Comparison of ENCODE assay signal across 9 mouse cellular contexts in the genomic region with DNA sequence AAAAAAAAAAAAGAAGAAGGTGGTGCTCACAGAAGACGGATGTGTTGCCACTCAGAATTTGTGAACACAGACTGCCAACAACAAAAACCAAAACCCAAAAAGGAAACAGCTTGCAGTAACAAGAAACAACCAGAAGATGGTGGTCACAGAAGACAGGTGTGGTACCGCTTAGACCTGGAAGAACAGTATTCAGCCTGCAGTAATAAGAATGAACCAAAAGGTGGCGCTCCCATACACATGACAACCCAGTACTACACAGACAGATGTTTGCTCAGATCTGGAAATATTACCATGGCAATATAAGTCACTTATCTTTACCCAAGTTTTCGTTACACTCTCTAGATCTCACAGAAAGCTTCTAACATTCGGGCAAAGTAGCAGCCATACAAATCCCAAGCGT. TPM values are rescaled to one million over a fixed set of nuclear protein-coding genes. Genes with fewer than 3 reads are reported as not detected.
DNase-seq lines count a peak whose midpoint lies in the region; ATAC-seq and TF ChIP-seq lines count a peak whose summit lies in the region.
"Had no signal": no experiment of that assay in that cellular context is flagged by ENCODE, and none has a peak within 500 bp of the region (broad histone marks: within the 10 kb centered on the region; RNA-seq: fewer than 3 reads in every experiment).

No protein-coding gene starts in this region.

- H3K4me3 ChIP-seq in hindbrain, postnatal 0 days (ENCODE audit: low read length), result no peak overlapping the region
- H3K4me3 ChIP-seq in hindbrain, embryonic 12.5 days, result no peak overlapping the region
- H3K4me3 ChIP-seq in stomach, postnatal 0 days (ENCODE audit: low read depth, low read length), result no peak overlapping the region
- H3K4me3 ChIP-seq: limb, embryonic 12.5 days had no signal

- peak; percentile 70 for DNase-seq in hindbrain, postnatal 0 days (ENCODE audit: low spot score)
- peak; percentile 12 for DNase-seq in NIH3T3 (ENCODE audit: low read depth)
- peak; percentile 72 for DNase-seq in forelimb bud, embryonic 11.5 days (ENCODE audit: low read depth, low spot score)
- DNase-seq in left cerebral cortex, adult 18-20 months (ENCODE audit: low spot score in 2 of 2), result peak; percentile 9 to 33
- DNase-seq in stomach, postnatal 0 days (ENCODE audit: low spot score), result no peak
- no peak for DNase-seq in B cell, adult 2 months
- DNase-seq in urinary bladder, postnatal 36 days (ENCODE audit: low spot score in 2 of 2), result no peak

- H3K9me3 ChIP-seq in hindbrain, postnatal 0 days (ENCODE audit: low read length), result no peaks in the 10 kb centered on the region
- H3K9me3 ChIP-seq in hindbrain, embryonic 12.5 days (replicated peaks), result no peaks in the 10 kb centered on the region
- H3K9me3 ChIP-seq in stomach, postnatal 0 days (ENCODE audit: control insufficient read depth, low read length), result no peaks in the 10 kb centered on the region
- H3K9me3 ChIP-seq: limb, embryonic 12.5 days had no signal

- peak; percentile 78 for ATAC-seq in hindbrain, postnatal 0 days
- no peak for ATAC-seq in hindbrain, embryonic 12.5 days (ENCODE audit: low FRiP score)
- ATAC-seq in stomach, postnatal 0 days (ENCODE audit: low FRiP score, low TSS enrichment), result no peak

- H3K9ac ChIP-seq in hindbrain, postnatal 0 days (replicated peaks; ENCODE audit: low read length), result no peak overlapping the region
- H3K9ac ChIP-seq in hindbrain, embryonic 12.5 days, result no peak overlapping the region
- no peak overlapping the region for H3K9ac ChIP-seq in stomach, postnatal 0 days (ENCODE audit: low read length)
- H3K9ac ChIP-seq: limb, embryonic 12.5 days had no signal

- H3K4me2 ChIP-seq in hindbrain, postnatal 0 days (ENCODE audit: low read depth, low read length), result no peak overlapping the region
- no peak overlapping the region for H3K4me2 ChIP-seq in hindbrain, embryonic 12.5 days (replicated peaks)
- H3K4me2 ChIP-seq in stomach, postnatal 0 days (replicated peaks; ENCODE audit: low read depth), result no peak overlapping the region
- H3K4me2 ChIP-seq: limb, embryonic 12.5 days had no signal

- H3K4me1 ChIP-seq in hindbrain, postnatal 0 days (ENCODE audit: insufficient read depth, low read length), result no peaks in the 10 kb centered on the region
- H3K4me1 ChIP-seq in hindbrain, embryonic 12.5 days, result no peaks in the 10 kb centered on the region
- no peaks in the 10 kb centered on the region for H3K4me1 ChIP-seq in stomach, postnatal 0 days (replicated peaks; ENCODE audit: control insufficient read depth, insufficient read depth)
- H3K4me1 ChIP-seq: limb, embryonic 12.5 days had no signal

- H3K27ac ChIP-seq in hindbrain, postnatal 0 days, result no peak overlapping the region
- H3K27ac ChIP-seq in hindbrain, embryonic 12.5 days, result no peak overlapping the region
- no peak overlapping the region for H3K27ac ChIP-seq in stomach, postnatal 0 days (replicated peaks)
- H3K27ac ChIP-seq: limb, embryonic 12.5 days had no signal

- no peak for TF ChIP-seq EP300 in stomach, postnatal 0 days (optimal IDR thresholded peaks at IDR 0.05)

- H3K36me3 ChIP-seq in hindbrain, postnatal 0 days (ENCODE audit: insufficient read depth, low read length), result no peaks in the 10 kb centered on the region
- no peaks in the 10 kb centered on the region for H3K36me3 ChIP-seq in hindbrain, embryonic 12.5 days
- H3K36me3 ChIP-seq in stomach, postnatal 0 days (ENCODE audit: control insufficient read depth, insufficient read depth, low read length), result no peaks in the 10 kb centered on the region
- H3K36me3 ChIP-seq: limb, embryonic 12.5 days had no signal

- TF ChIP-seq CTCF in hindbrain, postnatal 0 days (IDR thresholded peaks at IDR 0.05; ENCODE audit: low read depth), result peak; percentile 74
- TF ChIP-seq CTCF in stomach, postnatal 0 days (IDR thresholded peaks at IDR 0.05; ENCODE audit: low read depth), result peak; percentile 66

- 42% methylated on average over 6 of the region's 6 CpGs for WGBS in hindbrain, postnatal 0 days
- whole genome bisulfite sequencing in hindbrain, embryonic 12.5 days, result 46% methylated on average over 5 of the region's 6 CpGs
- 35% methylated on average over 6 of the region's 6 CpGs for WGBS in stomach, postnatal 0 days

- no peaks in the 10 kb centered on the region for H3K27me3 ChIP-seq in hindbrain, postnatal 0 days (ENCODE audit: insufficient read depth, low read length)
- H3K27me3 ChIP-seq in hindbrain, embryonic 12.5 days, result no peaks in the 10 kb centered on the region
- H3K27me3 ChIP-seq in stomach, postnatal 0 days (ENCODE audit: control insufficient read depth, insufficient read depth, low read length), result no peaks in the 10 kb centered on the region
- H3K27me3 ChIP-seq: limb, embryonic 12.5 days had no signal

RNA-seq across cellular contexts. Expression of a gene that starts 17.1 kb away (rescaled TPM):
- not detected in 2 replicates for total RNA-seq in hindbrain, postnatal 0 days (2014; rRNA removed)
- not detected in 2 replicates for polyA plus RNA-seq in hindbrain, postnatal 0 days (2015; fragmentation: Nextera tagmentation; extraction: Ambion mirVana)
- polyA plus RNA-seq in hindbrain, embryonic 12.5 days (2016; fragmentation: Nextera tagmentation; extraction: Ambion mirVana), result not detected in 2 replicates
- total RNA-seq in left cerebral cortex, adult 18-20 months (2021), result not detected
- polyA plus RNA-seq in stomach, postnatal 0 days (2015; fragmentation: Nextera tagmentation; extraction: Ambion mirVana), result not detected in 2 replicates
- polyA plus RNA-seq: limb, embryonic 12.5 days had no signal

RNA-seq across cellular contexts. Expression of a gene that starts 32.7 kb away (rescaled TPM):
- total RNA-seq in hindbrain, postnatal 0 days (2014; rRNA removed), result not detected in 2 replicates
- polyA plus RNA-seq in hindbrain, postnatal 0 days (2015; fragmentation: Nextera tagmentation; extraction: Ambion mirVana), result not detected in 2 replicates
- polyA plus RNA-seq in hindbrain, embryonic 12.5 days (2016; fragmentation: Nextera tagmentation; extraction: Ambion mirVana), result not detected in 2 replicates
- total RNA-seq in left cerebral cortex, adult 18-20 months (2021), result not detected
- not detected in 2 replicates for polyA plus RNA-seq in stomach, postnatal 0 days (2015; fragmentation: Nextera tagmentation; extraction: Ambion mirVana)
- polyA plus RNA-seq: limb, embryonic 12.5 days had no signal

RNA-seq across cellular contexts. Expression of a gene that starts 48.0 kb away (rescaled TPM):
- total RNA-seq in hindbrain, postnatal 0 days (2014; rRNA removed), result not detected in 2 replicates
- not detected in 2 replicates for polyA plus RNA-seq in hindbrain, postnatal 0 days (2015; fragmentation: Nextera tagmentation; extraction: Ambion mirVana)
- polyA plus RNA-seq in hindbrain, embryonic 12.5 days (2016; fragmentation: Nextera tagmentation; extraction: Ambion mirVana), result not detected in 2 replicates
- total RNA-seq in left cerebral cortex, adult 18-20 months (2021), result not detected
- not detected in 2 replicates for polyA plus RNA-seq in stomach, postnatal 0 days (2015; fragmentation: Nextera tagmentation; extraction: Ambion mirVana)
- polyA plus RNA-seq: limb, embryonic 12.5 days had no signal

Comparison
In these comparisons a context has a peak if more than half of its experiments do, and no peak if none do; other contexts are left out.
1. DNase-seq: peak in hindbrain, postnatal 0 days (single experiment), NIH3T3 (single experiment), forelimb bud, embryonic 11.5 days (single experiment) and left cerebral cortex, adult 18-20 months (2 of 2); none in stomach, postnatal 0 days (single experiment), B cell, adult 2 months (0 of 2) and urinary bladder, postnatal 36 days (0 of 2).